Comparison of ENCODE assay signal across 8 mouse cellular contexts in genomic region chr8:48153360-48154121, GRCm38 (mm10). TPM values are rescaled to one million over a fixed set of nuclear protein-coding genes. Genes with fewer than 3 reads are reported as not detected.
DNase-seq lines count a peak whose midpoint lies in the region; ATAC-seq and TF ChIP-seq lines count a peak whose summit lies in the region.

No protein-coding gene starts in this region.

- H3K9ac ChIP-seq in forebrain, embryonic 14.5 days (ENCODE audit: low read length), result no peak overlapping the region
- no peak overlapping the region for H3K9ac ChIP-seq in heart, embryonic 15.5 days
- H3K9ac ChIP-seq in kidney, postnatal 0 days (ENCODE audit: low read depth, low read length), result no peak overlapping the region
- H3K9ac ChIP-seq in liver, embryonic 16.5 days (ENCODE audit: low read depth, low read length), result no peak overlapping the region

- H3K4me2 ChIP-seq in forebrain, embryonic 14.5 days (ENCODE audit: low read length), result peak overlapping the region; percentile 35
- H3K4me2 ChIP-seq in heart, embryonic 15.5 days, result peak overlapping the region; percentile 60
- H3K4me2 ChIP-seq in kidney, postnatal 0 days (ENCODE audit: low read length), result peak overlapping the region; percentile 39
- H3K4me2 ChIP-seq in liver, embryonic 16.5 days (ENCODE audit: low read depth, low read length), result no peak overlapping the region

- 4% methylated on average over 15 of the region's 15 CpGs for WGBS in forebrain, embryonic 14.5 days
- 24% methylated on average over 15 of the region's 15 CpGs for whole genome bisulfite sequencing in heart, embryonic 15.5 days
- WGBS in kidney, postnatal 0 days, result 24% methylated on average over 15 of the region's 15 CpGs
- WGBS in liver, embryonic 16.5 days (ENCODE audit: insufficient replicate concordance), result 45% methylated on average over 15 of the region's 15 CpGs

- no peak overlapping the region for H3K4me3 ChIP-seq in forebrain, embryonic 14.5 days (ENCODE audit: low read depth, low read length)
- peak overlapping the region; percentile 27 for H3K4me3 ChIP-seq in heart, embryonic 15.5 days
- no peak overlapping the region for H3K4me3 ChIP-seq in kidney, postnatal 0 days (replicated peaks; ENCODE audit: low read depth, low read length)
- H3K4me3 ChIP-seq in liver, embryonic 16.5 days (ENCODE audit: low read depth, low read length), result no peak overlapping the region

- ATAC-seq in forebrain, embryonic 14.5 days, result peak; percentile 73
- ATAC-seq in heart, embryonic 15.5 days (replicated peaks; ENCODE audit: insufficient number of reproducible peaks, insufficient read depth, low FRiP score, low read depth), result peak; percentile 83
- ATAC-seq in kidney, postnatal 0 days (replicated peaks; ENCODE audit: low FRiP score, low read depth), result peak; percentile 44; the same call in 1 of the 2 replicates
- peak; percentile 37; the same call in 1 of the 2 replicates for ATAC-seq in liver, embryonic 16.5 days (ENCODE audit: low read depth)
- ATAC-seq in megakaryocyte progenitor cell, adult 5-6 weeks (replicated peaks; ENCODE audit: poor library complexity), result no peak

- peak overlapping the region; percentile 21; the same call in 1 of the 2 replicates for H3K27ac ChIP-seq in forebrain, embryonic 14.5 days (ENCODE audit: low read depth, low read length)
- peak overlapping the region; percentile 20 for H3K27ac ChIP-seq in heart, embryonic 15.5 days
- H3K27ac ChIP-seq in kidney, postnatal 0 days, result 0 out of 2 replicates have a peak overlapping the region, but pooled peaks have one; percentile 4
- H3K27ac ChIP-seq in liver, embryonic 16.5 days (ENCODE audit: low read length), result no peak overlapping the region

- no peaks in the 10 kb centered on the region for H3K27me3 ChIP-seq in forebrain, embryonic 14.5 days (replicated peaks; ENCODE audit: control insufficient read depth, insufficient read depth, low read length)
- 0 out of 2 replicates have a peak, but pooled peaks cover 3% of the 10 kb centered on the region for H3K27me3 ChIP-seq in heart, embryonic 15.5 days
- no peaks in the 10 kb centered on the region for H3K27me3 ChIP-seq in kidney, postnatal 0 days (ENCODE audit: insufficient read depth, low read length)
- H3K27me3 ChIP-seq in liver, embryonic 16.5 days (ENCODE audit: control insufficient read depth, insufficient read depth, low read depth, low read length), result no peaks in the 10 kb centered on the region

- TF ChIP-seq CTCF in kidney, postnatal 0 days (IDR thresholded peaks at IDR 0.05; ENCODE audit: low read depth), result no peak

- H3K9me3 ChIP-seq in forebrain, embryonic 14.5 days (replicated peaks; ENCODE audit: control insufficient read depth, low read length), result no peaks in the 10 kb centered on the region
- H3K9me3 ChIP-seq in heart, embryonic 15.5 days (replicated peaks), result no peaks in the 10 kb centered on the region
- no peaks in the 10 kb centered on the region for H3K9me3 ChIP-seq in kidney, postnatal 0 days (replicated peaks; ENCODE audit: low read length)
- H3K9me3 ChIP-seq in liver, embryonic 16.5 days (replicated peaks; ENCODE audit: control insufficient read depth, low read length), result no peaks in the 10 kb centered on the region; the same call in 1 of the 2 replicates

- H3K4me1 ChIP-seq in forebrain, embryonic 14.5 days (ENCODE audit: control insufficient read depth, insufficient read depth, low read length), result peaks cover 14% of the 10 kb centered on the region
- peaks cover 18% of the 10 kb centered on the region for H3K4me1 ChIP-seq in heart, embryonic 15.5 days (replicated peaks)
- peaks cover 13% of the 10 kb centered on the region; the same call in 1 of the 2 replicates for H3K4me1 ChIP-seq in kidney, postnatal 0 days (replicated peaks; ENCODE audit: insufficient read depth, low read length)
- H3K4me1 ChIP-seq in liver, embryonic 16.5 days (ENCODE audit: control insufficient read depth, low read depth, low read length), result no peaks in the 10 kb centered on the region

- H3K36me3 ChIP-seq in forebrain, embryonic 14.5 days (ENCODE audit: control insufficient read depth, insufficient read depth, low read length), result no peaks in the 10 kb centered on the region
- no peaks in the 10 kb centered on the region; the same call in 1 of the 2 replicates for H3K36me3 ChIP-seq in heart, embryonic 15.5 days
- no peaks in the 10 kb centered on the region for H3K36me3 ChIP-seq in kidney, postnatal 0 days (ENCODE audit: insufficient read depth, low read length)
- no peaks in the 10 kb centered on the region for H3K36me3 ChIP-seq in liver, embryonic 16.5 days (ENCODE audit: control insufficient read depth, insufficient read depth)

- DNase-seq in urinary bladder, postnatal 14 days (ENCODE audit: low spot score), result peak; percentile 45
- DNase-seq in urinary bladder, postnatal 10 days (ENCODE audit: low spot score), result no peak
- peak; percentile 87 for DNase-seq in forebrain, embryonic 14.5 days (ENCODE audit: low spot score)
- peak; percentile 81 for DNase-seq in kidney, postnatal 0 days (ENCODE audit: low spot score)
- peak; percentile 22 for DNase-seq in ovary, postnatal 10 days (ENCODE audit: low spot score)

RNA-seq across cellular contexts. Expression of gene Dctd, which starts 54.6 kb away (rescaled TPM):
- 13.5 and 14.2 TPM in 2 replicates for polyA plus RNA-seq in forebrain, embryonic 14.5 days (2014; fragmentation: Nextera tagmentation; extraction: Ambion mirVana)
- polyA plus RNA-seq in heart, embryonic 15.5 days (2015; fragmentation: Nextera tagmentation; extraction: Ambion mirVana), result 21.0 and 26.2 TPM in 2 replicates
- polyA plus RNA-seq in kidney, postnatal 0 days (2015; fragmentation: Nextera tagmentation; extraction: Ambion mirVana), result 17.4 and 18.0 TPM in 2 replicates
- polyA plus RNA-seq in liver, embryonic 16.5 days (2015; fragmentation: Nextera tagmentation; extraction: Ambion mirVana), result 4.0 and 4.6 TPM in 2 replicates
- 52.8 and 61.8 TPM in 2 replicates for total RNA-seq in megakaryocyte progenitor cell, adult 5-6 weeks (2015)
- 59.5 and 67.3 TPM in 2 replicates for total RNA-seq in megakaryocyte progenitor cell, adult 5-6 weeks (2017)
